Mouse (Mus musculus) embryo, embryonic 11.5 days (tissue): ENCODE data around the gene Psmd5.
"Not testable (repeated sequence)": the region's sequence is repeated elsewhere in the genome, so short reads cannot be mapped to it uniquely, and the experiment has no call there.

Experiments
- DNase-seq: peaks from one replicate; pipeline ENCODE4 v3.0.0-alpha.2; 2012; ENCODE audit warnings: low read depth, low spot score

The Psmd5 gene

GRCm38 (mm10) chr2:34827591-34827990 lies 47.2 kb downstream of the Psmd5 start:
- no peak for DNase-seq

- DNase-seq, result peak; percentile 5
Observed at GRCm38 (mm10) chr2:34826460-34827231, 48.1 kb downstream of the Psmd5 start.

- DNase-seq, result peak; percentile 83
Observed at GRCm38 (mm10) chr2:34825827-34826459, 48.8 kb downstream of the Psmd5 start, which contains the start of gene Fbxw2. TSS of gene Fbxw2 (minus strand) at chr2:34826311.

DNA sequence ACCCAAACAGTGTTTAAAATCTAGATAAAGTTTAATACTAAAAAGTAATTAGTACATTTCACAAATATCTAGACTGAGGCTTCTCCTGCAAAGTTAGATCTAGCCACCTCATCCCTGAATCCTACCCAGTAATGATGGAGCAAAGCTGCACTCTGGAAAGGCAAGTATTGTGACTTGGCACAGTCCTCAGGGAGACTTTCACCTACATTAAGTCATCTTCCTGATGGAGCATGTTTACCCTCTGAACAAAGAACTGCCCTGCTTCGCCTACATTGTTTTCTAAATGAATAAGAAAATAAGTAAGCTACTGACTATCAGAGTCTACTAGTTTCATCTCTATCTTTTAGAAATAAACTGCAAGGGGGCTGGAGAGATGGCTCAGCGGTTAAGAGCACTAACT lies 56.3 kb downstream of the Psmd5 start:
- DNase-seq, result no peak

DNA sequence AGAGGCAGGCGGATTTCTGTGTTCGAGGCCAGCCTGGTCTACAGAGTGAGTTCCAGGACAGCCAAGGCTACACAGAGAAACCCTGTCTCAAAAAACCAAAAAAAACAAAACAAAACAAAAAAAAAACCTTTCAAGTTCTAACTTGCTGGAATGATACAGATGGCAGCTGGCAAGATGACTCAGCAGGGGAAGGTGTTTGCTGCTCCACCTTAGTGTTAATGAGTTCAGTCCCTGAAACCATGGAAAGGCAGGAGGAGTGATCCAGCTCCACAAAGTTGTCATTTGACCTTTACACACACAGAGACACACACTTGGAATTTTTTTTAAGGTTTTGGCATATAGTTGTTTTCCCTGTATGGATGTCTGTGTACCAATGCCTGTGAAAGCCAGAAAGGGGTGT lies 58.9 kb downstream of the Psmd5 start:
- DNase-seq, result not testable (repeated sequence)

DNA sequence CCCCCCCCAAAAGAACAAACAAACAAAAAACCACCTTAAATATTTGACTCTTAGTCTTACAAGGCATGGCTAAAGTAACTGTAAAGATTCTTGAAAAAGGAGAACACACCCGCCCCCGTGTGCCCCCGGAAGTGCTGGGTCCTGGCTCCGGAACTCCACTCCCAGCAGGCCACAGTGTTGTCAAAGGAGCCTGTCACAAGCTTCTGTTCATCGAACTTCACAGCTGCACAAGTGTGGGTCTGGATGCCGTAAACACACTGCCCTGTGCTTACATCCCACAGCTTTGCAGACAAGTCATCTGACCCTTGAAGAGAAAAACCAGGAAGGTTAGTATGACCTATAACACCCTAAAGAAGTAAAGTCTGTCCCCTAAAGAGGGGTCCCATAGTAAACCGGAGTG lies 62.1 kb downstream of the Psmd5 start:
- no peak for DNase-seq

GRCm38 (mm10) chr2:34810775-34811174 lies 64.0 kb downstream of the Psmd5 start:
- DNase-seq, result no peak

DNA sequence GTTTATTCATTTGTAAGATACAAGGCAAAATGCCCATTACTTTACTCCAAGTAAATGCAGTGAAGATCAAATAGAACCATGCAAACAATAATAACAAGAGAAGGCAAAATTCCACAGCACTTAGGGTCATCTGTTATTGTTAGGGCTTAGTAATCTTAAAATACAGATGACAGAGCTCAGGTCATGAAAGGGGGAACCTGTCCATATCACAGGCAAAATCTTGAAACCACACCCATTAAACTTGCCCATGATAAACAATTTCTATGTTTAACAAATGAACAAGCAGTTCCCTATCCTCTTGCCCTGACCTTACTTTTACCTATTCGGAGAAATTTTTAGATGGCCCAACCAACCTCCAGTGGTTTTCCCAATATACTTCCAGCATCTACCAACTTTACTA lies 65.2 kb downstream of the Psmd5 start:
- DNase-seq, result no peak

- no peak for DNase-seq
Observed at GRCm38 (mm10) chr2:34808057-34808456, 66.7 kb downstream of the Psmd5 start.

GRCm38 (mm10) chr2:34805364-34805950 lies 69.3 kb downstream of the Psmd5 start:
- no peak for DNase-seq

GRCm38 (mm10) chr2:34804815-34805214 lies 70.0 kb downstream of the Psmd5 start:
- DNase-seq, result no peak

DNA sequence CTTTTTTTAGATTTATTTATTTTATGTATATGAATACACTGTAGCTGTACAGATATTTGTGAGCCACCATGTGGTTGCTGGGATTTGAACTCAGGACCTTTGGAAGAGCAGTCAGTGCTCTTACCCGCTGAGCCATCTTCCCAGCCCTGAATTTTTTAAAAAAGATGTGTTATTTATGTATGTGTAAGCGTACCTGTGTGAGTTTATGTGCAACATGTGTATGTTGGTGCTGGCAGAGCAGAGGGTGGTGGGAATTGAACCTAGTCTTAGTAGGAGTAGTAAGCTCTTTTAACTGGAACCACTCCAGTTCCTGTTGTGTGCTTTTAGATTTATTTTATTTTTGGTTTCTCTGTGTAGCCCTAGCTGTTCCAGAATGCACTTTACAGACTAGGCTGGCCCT lies 70.6 kb downstream of the Psmd5 start:
- DNase-seq, result no peak

- DNase-seq, result no peak
Observed at GRCm38 (mm10) chr2:34803746-34804145, 71.0 kb downstream of the Psmd5 start.

- not testable (repeated sequence) for DNase-seq
Observed at GRCm38 (mm10) chr2:34802565-34803245, 72.1 kb downstream of the Psmd5 start.

DNA sequence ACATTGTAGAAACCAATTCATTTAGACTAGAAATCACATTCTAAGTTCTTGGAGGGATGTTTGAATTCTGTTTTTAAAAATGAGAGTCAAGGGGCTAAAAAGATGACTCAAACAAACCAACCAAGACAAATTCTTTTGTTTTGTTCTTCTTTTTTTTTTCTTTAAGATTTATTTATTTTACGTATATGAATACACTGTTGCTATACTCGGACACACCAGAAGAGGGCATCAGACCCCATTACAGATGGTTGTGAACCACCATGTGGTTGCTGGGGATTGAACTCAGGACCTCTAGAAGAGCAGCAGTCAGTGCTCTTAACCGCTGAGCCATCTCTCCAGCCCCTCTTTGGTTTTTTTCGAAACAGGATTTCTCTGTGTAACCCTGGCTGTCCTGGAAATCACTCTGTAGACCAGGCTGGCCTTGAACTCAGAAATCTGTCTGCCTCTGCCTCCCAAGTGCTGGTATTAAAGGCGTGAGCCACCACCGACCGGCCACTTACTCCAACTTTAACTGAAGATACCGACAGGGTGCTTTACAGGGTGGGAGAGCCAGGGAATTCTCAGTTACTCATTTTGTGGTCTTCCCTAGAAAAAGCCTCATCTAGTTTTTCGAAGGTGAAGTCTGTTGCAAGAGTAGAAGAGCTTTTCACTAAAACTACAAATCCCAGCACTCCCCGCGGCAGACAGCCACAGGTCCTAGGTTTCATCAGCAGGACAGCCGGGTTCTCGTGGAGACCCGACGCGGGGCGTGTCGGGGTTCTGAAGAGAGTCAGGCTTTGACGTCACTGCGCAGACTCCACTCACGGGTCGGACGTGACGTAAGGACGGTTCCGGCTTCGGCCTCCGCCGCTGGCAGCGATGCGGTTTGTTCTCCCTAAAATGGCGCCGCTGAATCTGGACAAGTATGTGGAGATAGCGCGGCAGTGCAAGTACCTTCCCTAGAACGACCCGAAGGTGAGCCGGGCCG lies 73.0 kb downstream of the Psmd5 start:
- peak; percentile 98 for DNase-seq

DNA sequence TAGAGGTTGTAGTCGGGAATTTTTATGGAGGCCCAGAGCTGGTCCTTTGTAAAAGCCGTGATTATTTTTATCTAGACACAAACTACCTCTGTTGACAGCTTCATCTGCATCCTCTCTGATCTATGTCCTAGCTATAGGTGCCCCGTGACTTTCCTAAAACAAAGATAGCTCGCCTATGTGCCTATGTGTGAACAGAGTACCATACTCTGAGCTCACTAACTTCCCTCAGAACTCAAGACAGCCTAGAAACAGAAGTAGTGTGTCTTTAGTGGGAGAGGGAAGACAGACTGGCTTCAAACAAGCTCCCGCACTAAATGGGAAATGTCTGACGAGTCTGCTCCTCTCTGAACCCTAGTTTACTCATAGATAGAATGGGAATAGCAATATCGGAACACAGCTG lies 74.4 kb downstream of the Psmd5 start:
- DNase-seq, result no peak
